Mouse (Mus musculus) adrenal gland, adult 18-20 months (tissue): ENCODE results near the gene Cabp4. TPM values are rescaled to one million over a fixed set of nuclear protein-coding genes. Genes with fewer than 3 reads are reported as not detected.

Source experiments
- total RNA-seq, 2 experiments: library from RNA; stranded (reverse); gene quantifications; 1 replicate in 1 of 2; 2 replicates in 1 of 2; pipeline ENCODE4 v1.2.3; 2021

Gene Cabp4
- total RNA-seq, 2 experiments from 2014 or later, result 0.16 to 0.60 TPM

Other genes starting within 250 kb of the Cabp4 start
- 10 to 100 TPM; 66.3 to 84.7 TPM for gene Tcirg1, start 236.9 kb downstream of the Cabp4 start, total RNA-seq
- gene Ndufs8, start 231.3 kb downstream of the Cabp4 start, total RNA-seq, result 100 to 1,000 TPM; 344 to 380 TPM
- gene Aldh3b1, start 214.2 kb downstream of the Cabp4 start, total RNA-seq, result 100 to 1,000 TPM in 1 of 2 experiments, 10 to 100 TPM in 1; 14.4 to 169 TPM
- gene Unc93b1, start 208.8 kb downstream of the Cabp4 start, total RNA-seq, result 10 to 100 TPM; 53.3 to 64.4 TPM
- gene Aldh3b3, start 185.4 kb downstream of the Cabp4 start, total RNA-seq, result 1 to 10 TPM in 1 of 2 experiments, under 1 TPM in 1; 0.29 to 1.0 TPM
- 10 to 100 TPM in 1 of 2 experiments, 1 to 10 TPM in 1; 6.7 to 13.8 TPM for gene Aldh3b2, start 171.7 kb downstream of the Cabp4 start, total RNA-seq
- 10 to 100 TPM; 16.1 to 20.8 TPM for gene Acy3, start 157.5 kb downstream of the Cabp4 start, total RNA-seq
- gene Tbx10, start 151.3 kb downstream of the Cabp4 start, total RNA-seq, result not detected
- gene Nudt8, start 143.5 kb downstream of the Cabp4 start, total RNA-seq, result 10 to 100 TPM; 27.6 to 33.3 TPM
- 1 to 10 TPM; 1.1 TPM for gene Gm49405, start 143.4 kb downstream of the Cabp4 start, total RNA-seq
- 1 to 10 TPM; 1.9 to 2.4 TPM for gene Doc2g, start 140.7 kb downstream of the Cabp4 start, total RNA-seq
- 100 to 1,000 TPM; 359 to 601 TPM for gene Ndufv1, start 131.2 kb downstream of the Cabp4 start, total RNA-seq
- 100 to 1,000 TPM; 392 to 420 TPM for gene Gstp1, start 106.0 kb downstream of the Cabp4 start, total RNA-seq
- gene Gstp2, start 98.0 kb downstream of the Cabp4 start, total RNA-seq, result 10 to 100 TPM; 50.2 to 66.1 TPM
- 1 to 10 TPM; 2.0 to 2.1 TPM for gene Gstp3, start 84.5 kb downstream of the Cabp4 start, total RNA-seq
- not detected for gene Cabp2, start 62.5 kb downstream of the Cabp4 start, total RNA-seq
- 100 to 1,000 TPM; 125 to 147 TPM for gene Cdk2ap2, start 46.9 kb downstream of the Cabp4 start, total RNA-seq
- 100 to 1,000 TPM in 1 of 2 experiments, 10 to 100 TPM in 1; 85.6 to 115 TPM for gene Pitpnm1, start 44.0 kb downstream of the Cabp4 start, total RNA-seq
- gene Aip, start 18.2 kb downstream of the Cabp4 start, total RNA-seq, result 100 to 1,000 TPM; 119 to 121 TPM
- not detected for gene Gpr152, start 4.2 kb downstream of the Cabp4 start, total RNA-seq
- gene Coro1b, start 4.6 kb upstream of the Cabp4 start, total RNA-seq, result 100 to 1,000 TPM; 145 to 150 TPM
- gene Ptprcap, start 9.6 kb upstream of the Cabp4 start, total RNA-seq, result 1 to 10 TPM; 3.2 to 3.3 TPM
- gene Rps6kb2, start 19.3 kb upstream of the Cabp4 start, total RNA-seq, result 10 to 100 TPM; 30.2 to 36.3 TPM
- 1 to 10 TPM; 3.2 to 3.5 TPM for gene Carns1, start 31.4 kb upstream of the Cabp4 start, total RNA-seq
- 1 to 10 TPM; 1.1 to 1.6 TPM for gene Tbc1d10c, start 47.3 kb upstream of the Cabp4 start, total RNA-seq
- gene Ppp1ca, start 48.0 kb upstream of the Cabp4 start, total RNA-seq, result 100 to 1,000 TPM; 353 to 384 TPM
- gene Rad9a, start 57.6 kb upstream of the Cabp4 start, total RNA-seq, result 1 to 10 TPM; 7.5 to 9.0 TPM
- gene Clcf1, start 70.2 kb upstream of the Cabp4 start, total RNA-seq, result 10 to 100 TPM in 1 of 2 experiments, 1 to 10 TPM in 1; 7.9 to 11.1 TPM
- not detected for gene AC109138.7, start 70.3 kb upstream of the Cabp4 start, total RNA-seq
- gene Pold4, start 87.9 kb upstream of the Cabp4 start, total RNA-seq, result 10 to 100 TPM; 41.0 to 44.4 TPM
- 10 to 100 TPM; 23.7 to 31.6 TPM for gene Ssh3, start 125.1 kb upstream of the Cabp4 start, total RNA-seq
- 1 to 10 TPM; 3.2 to 5.0 TPM for gene Ankrd13d, start 139.1 kb upstream of the Cabp4 start, total RNA-seq
- gene Grk2, start 162.2 kb upstream of the Cabp4 start, total RNA-seq, result 10 to 100 TPM; 55.9 to 62.9 TPM